Mouse (Mus musculus) limb, embryonic 12.5 days (tissue): ENCODE data around the gene Bpifb3. TPM values are rescaled to one million over a fixed set of nuclear protein-coding genes. Genes with fewer than 3 reads are reported as not detected.

ENCODE experiments used
- polyA plus RNA-seq: library from polyadenylated mRNA; unstranded; fragments of >200 nt; fragmentation: Nextera tagmentation; extraction: Ambion mirVana; gene quantifications from 2 replicates; pipeline ENCODE4 v1.2.1, GENCODE M21; 2016

Bpifb3 gene
- polyA plus RNA-seq, 1 experiment from 2014 or later: not detected

Other genes with a start within 250 kb of the Bpifb3 start
- not detected in 2 replicates for gene Dnmt3c, start 221.6 kb upstream of the Bpifb3 start, polyA plus RNA-seq
- gene Mapre1, start 177.0 kb upstream of the Bpifb3 start, polyA plus RNA-seq: 234 and 249 TPM in 2 replicates
- 0.14 TPM in 1 of 2 replicates, not detected in the other for gene Efcab8, start 138.3 kb upstream of the Bpifb3 start, polyA plus RNA-seq
- gene Sun5, start 47.1 kb upstream of the Bpifb3 start, polyA plus RNA-seq: not detected in 2 replicates
- gene Bpifb2, start 43.2 kb upstream of the Bpifb3 start, polyA plus RNA-seq: not detected in 2 replicates
- gene Bpifb6, start 17.8 kb upstream of the Bpifb3 start, polyA plus RNA-seq: not detected in 2 replicates
- not detected in 2 replicates for gene Bpifb4, start 20.0 kb downstream of the Bpifb3 start, polyA plus RNA-seq
- gene Bpifa6, start 56.7 kb downstream of the Bpifb3 start, polyA plus RNA-seq: not detected in 2 replicates
- gene Bpifa2, start 90.0 kb downstream of the Bpifb3 start, polyA plus RNA-seq: not detected in 2 replicates
- gene Bpifa3, start 212.1 kb downstream of the Bpifb3 start, polyA plus RNA-seq: not detected in 2 replicates
- not detected in 2 replicates for gene Bpifa1, start 224.7 kb downstream of the Bpifb3 start, polyA plus RNA-seq
- gene Bpifa5, start 244.4 kb downstream of the Bpifb3 start, polyA plus RNA-seq: not detected in 2 replicates